Mouse (Mus musculus) left cerebral cortex, adult 8-10 months (tissue): ENCODE results near the gene Ermn. TPM values are rescaled to one million over a fixed set of nuclear protein-coding genes. Genes with fewer than 3 reads are reported as not detected.

ENCODE experiments used
- DNase-seq, 2 experiments: peaks; one replicate each; pipeline ENCODE4 v3.0.0; 2022; ENCODE audit warnings: low spot score in 2 of 2
- total RNA-seq, 4 experiments: library from RNA; stranded (reverse); gene quantifications; 2 replicates each; pipeline ENCODE4 v1.2.4; 2022

Ermn gene
- total RNA-seq, result 10 to 100 TPM; 35.1 to 43.3 (median 37.8) TPM

DNA sequence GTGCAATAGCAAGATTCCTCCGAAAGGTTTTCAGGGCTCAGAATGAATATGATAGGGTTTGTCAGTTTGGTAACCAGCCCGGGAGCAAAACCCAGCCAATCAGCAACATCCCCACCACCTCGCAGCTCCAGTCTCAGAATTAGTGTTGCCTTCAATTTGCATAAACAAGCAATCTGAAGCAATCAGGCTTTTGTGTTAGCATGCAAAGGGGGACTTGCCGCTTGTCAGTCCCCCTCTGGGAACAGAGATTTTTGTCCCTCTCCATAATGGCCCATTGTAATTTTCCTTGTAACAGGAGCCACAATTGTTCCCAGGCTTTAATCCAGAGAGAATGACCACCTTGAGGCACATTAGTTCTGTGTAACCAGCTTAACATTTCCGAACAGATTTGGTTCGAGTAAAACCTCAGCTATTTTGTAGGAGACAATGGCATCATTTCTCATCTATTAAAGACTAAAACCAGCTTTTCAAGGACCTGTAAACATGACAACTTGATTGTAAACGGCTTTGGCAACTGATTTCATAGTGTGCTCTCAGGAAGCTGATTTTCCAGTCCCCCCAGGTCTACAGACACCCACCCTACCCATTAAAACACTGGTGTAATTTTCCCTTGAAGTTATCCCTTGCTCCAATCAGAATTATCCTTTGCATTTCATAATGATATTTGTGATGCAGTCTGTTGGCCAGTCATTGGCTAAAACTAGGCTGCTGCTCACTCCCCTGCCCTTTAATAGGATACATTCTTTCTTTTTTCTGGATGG, at the start of gene Ermn:
Gene Ermn, minus strand, starts transcription at position 44 of the 761 bp plus-strand sequence.
- peak in 1 of 2 experiments; percentile 36 for DNase-seq

DNA sequence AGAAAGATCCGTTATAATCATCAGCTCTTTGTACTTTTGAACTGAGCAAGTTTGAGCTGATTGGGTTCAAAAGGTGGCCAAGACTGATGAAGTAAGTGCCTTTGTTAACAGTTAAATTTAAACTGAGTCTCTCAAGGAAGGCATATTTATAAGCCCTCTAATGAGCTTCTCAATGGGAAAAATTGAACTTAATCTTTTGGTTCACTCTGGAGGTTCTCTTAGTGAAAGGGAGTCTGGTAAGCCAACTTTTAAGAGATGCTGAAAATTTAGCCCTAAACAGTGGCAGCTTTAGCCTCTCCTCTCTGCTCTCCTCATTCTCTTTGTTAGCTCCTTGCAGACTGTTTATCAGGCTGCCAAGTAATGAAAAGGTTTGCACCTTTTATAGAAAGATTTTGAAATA, 42.2 kb upstream of the Ermn start:
- no peak for DNase-seq

DNA sequence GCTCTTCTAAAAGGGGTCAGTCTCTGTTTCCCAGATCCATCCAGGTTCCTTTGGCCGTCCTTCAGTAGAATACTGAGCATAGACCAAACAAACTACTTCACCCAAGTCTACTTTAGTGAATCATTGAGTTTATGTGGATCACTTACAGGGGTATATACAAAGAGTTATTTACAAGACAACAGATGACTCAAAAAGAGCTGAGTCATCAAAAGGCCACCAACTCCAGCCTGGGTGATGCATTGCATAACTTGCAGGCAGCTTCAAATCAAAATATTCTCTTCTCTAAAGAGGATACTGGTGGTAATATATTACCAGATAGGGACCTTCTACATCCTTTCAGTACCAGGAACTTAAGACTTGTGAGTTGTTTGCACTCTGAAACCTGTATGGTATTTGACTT, 33.8 kb upstream of the Ermn start:
- no peak for DNase-seq

DNA sequence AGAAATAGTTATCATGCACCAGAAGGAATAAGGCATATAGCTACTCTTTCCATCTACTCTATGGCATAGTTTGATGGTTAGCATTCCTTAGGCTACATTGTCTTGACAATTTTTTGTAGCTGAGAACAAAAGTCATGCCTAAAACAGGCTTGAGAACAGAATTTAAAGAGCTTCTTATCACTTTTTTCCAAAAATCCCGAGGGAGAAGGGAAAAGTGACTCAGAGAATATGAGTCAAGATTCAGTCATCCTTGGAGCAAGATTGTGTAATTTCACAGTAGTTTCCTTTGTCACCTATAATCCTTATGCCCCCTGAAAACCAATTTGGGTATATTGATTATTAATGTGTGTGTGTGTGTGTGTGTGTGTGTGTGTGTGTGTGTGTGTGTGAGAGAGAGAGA, 27.2 kb upstream of the Ermn start:
- DNase-seq, result no peak

DNA sequence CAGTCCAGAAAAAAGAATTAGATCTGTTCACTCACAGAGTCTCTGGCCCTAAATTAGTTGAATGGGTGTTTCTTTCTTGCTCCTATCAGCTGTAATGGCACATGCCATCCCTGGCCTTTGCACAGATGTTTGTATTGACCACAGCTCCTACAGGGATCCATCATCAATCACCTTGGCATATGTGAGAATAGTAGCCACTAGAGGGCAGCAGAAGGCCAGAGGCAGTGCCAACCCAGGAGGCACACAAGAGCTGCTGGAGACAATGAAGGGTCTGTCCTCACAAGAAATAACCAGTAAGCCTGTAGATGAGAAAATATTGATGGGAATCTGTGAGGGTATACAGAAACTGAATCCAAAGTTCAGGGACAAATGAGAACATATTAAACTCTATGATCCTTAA, 2.7 kb upstream of the Ermn start:
- peak; percentile 21 to 30 for DNase-seq

DNA sequence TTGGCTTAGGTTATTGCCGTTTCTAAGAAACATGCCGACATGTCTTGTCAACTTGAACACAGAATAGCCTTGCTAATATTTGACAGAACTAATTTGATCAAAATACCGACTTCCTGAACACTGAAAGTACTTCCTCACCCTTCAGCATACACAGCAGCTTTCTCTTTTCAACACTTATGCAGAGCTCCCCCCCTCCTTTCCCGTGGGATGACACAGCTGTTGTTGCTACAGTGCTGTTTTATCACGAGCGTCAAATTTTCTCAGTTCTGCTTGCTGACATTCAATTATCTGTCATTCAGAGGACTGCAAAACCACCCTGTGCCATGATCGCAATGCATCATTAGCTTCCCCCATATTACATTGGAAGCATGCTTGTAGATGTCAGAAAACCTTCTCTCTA, 10.8 kb downstream of the Ermn start:
- DNase-seq, result peak in 1 of 2 experiments; percentile 35

DNA sequence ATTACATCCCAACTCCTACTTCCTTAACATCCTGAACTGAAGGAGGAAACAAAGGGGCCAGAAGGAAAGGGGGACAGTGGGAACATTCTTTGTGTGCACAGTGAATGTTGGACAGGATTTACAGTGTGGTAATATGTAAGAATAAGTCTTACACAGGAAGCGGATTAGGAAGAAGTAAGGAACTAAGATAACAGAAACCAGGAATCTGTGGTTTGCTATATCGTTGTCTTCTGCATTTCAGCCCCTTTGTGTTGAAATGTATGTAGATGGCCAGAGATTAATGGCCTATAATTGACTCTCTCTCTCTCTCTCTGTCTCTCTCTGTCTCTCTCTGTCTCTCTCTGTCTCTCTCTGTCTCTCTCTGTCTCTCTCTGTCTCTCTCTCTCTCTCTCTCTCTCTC, 15.7 kb downstream of the Ermn start:
- DNase-seq, result no peak

DNA sequence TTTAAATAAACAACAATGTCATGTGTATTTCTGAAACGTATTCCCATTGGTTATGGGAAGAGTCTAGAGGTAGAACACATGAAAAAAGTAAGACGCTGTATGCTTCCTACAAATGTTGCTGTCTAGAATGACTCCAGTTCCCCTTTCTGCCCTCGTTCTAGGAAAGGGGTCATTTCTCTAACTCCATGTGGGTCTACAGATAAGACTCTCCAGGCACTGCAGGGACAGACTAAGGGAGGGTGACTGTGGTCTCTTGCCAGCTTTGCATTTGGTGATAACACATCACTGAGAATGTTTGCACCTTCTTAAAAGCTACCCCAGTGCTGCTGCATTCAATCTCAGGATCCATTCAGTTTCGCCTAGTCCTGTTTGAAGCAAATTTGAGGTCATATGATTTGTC, 17.0 kb downstream of the Ermn start:
- DNase-seq, result no peak

DNA sequence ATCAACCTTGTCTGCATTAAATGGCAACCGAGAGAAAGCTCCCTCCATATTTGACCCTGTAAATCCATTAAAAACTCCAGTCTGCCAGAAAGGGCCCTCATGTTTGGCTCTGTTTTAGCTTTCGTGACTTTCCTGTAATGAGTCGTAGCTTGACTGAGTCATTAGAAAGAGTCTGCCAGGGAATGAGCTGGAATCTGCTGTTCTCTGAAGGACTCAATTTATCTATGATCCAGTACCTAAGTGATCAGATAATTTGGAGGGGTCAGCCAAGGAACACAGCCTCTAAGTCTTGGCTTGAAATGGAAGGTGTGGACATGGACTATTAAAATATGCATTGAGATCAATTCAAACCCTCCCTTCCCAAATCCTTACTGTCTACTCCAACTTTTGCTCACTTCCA, 21.2 kb downstream of the Ermn start:
- no peak for DNase-seq

DNA sequence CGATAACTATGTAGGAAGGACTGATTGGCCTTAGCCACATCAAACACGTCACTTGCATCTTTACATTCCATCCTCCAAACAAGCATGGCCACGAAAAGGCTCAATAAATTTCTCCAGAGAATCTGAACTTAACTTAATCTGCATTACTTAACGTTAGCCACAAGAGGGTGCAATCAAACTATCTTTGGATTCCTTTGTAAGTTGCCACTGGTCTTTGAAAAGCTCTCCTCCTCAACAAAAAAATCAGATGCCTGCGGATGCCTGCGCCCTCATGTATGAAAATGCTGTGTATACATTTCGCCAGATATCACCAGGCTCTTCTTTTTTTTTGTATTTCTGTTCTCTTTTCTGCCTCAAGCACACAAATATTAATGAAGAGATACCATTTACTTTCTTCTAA, 23.3 kb downstream of the Ermn start:
- DNase-seq, result no peak

DNA sequence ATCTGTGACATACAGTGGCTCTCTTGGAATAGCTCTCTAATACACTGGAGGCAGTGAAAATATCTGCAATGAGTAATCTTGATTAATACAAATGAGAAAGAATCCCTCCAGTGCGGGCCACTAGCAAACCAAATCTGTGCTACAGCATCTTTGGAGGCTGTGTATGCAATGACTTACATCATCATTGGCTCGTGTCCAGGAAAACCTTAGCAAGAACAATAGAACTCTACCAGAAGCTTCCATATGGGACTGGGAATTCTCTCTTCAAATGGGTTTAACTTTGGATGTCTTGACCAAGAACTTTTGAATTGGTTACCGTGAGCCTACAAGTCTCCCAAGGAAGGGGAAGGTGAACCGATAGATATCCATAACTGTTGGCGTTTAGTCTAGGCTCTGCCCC, 25.9 kb downstream of the Ermn start:
- DNase-seq, result no peak

DNA sequence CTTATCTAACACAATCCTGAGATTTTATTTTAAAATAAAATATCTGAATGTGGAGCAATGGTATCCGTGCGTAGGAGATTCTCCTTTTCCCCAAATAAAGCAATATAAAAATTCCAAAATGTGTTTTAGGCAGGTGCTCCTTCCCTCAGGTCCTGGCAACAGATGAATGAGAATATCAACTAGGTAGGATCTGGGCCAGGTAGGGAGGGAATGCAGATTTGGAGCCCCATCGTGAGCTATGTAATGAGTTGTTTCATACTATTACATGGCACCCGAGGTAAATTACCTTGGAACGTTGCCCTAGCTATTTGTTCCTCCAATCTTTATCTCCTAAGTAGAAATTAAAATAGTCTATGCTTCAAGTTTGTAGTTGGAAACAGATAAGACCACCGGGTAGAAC, 29.1 kb downstream of the Ermn start:
- DNase-seq, result no peak

DNA sequence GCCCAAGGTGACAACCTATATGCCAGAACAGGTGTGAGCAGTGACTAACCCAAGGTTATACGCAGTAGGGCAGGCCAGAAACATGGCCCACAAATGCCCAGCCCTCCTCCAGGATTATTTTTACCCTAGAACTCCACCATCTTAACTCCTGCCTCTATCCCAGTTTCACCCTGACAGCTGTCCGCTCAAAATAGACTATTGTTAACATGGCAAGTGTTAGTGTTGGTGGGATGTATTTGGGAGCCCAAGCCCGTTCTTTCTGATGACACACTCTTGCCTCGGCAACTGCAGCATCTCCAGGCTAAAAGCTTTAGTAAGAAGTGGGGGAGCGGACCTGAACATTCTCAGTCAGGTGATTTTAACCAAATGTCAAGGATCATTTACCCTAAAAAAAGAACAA, 45.6 kb downstream of the Ermn start:
- DNase-seq, result no peak

DNA sequence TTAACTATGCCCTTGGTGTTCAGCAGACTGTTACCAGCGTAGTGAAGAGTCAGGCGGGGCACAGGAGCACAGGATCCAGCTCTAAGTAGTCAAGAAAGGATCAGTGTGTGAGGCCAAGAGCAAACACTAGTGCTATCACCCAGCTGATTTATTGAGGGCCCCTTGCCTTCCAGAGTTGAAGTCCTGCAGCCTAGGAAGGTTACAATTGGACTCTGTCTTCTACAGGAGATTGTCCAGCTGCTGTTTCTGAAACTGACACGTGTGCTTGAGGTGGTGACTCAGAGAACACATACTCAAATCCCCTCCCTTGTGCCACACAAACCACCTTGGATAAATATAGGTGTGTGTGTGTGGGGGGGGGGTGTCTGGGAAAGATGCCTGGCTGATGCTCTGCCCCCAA, 51.2 kb downstream of the Ermn start:
- no peak for DNase-seq

DNA sequence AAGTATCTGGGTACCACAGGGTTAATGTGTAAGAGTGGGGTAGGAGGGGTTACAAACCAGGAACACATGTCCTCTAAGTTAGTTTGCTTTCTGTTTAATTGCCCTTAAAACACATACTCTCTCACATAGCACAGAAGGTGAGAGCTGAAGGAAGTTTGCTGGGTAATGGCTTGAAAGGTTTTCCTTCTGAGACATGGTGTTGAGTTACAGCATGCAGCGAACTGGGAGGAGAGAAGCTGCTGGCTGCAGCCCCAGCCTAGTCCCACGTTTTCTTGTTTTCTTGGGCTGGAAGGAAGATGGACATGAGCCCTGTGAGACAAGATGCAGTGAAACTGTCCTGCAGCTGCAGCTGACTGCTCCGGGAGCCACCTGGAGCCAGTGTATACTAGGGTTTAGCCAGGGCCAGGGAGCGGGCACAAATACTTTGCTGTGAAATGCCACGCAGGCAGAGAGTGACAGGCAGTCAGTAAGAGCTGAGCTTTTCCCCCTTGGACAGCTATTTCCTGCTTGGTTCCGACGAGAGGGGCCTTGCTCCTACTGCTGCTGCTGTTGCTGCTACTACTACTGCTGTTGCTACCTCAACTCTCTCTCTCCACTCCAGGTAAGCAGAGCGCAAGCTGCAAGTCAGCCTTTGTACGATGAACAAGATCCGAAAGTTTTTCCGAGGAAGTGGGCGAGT, 54.8 kb downstream of the Ermn start, which contains the start of gene Galnt5:
Gene Galnt5, plus strand, starts transcription at position 133 of the 679 bp plus-strand sequence.
- no peak for DNase-seq

Other genes with a start within 250 kb of the Ermn start
- under 1 TPM in 1 of 4 experiments, not detected in 3; 0.08 TPM for gene Galnt5, start 55.0 kb downstream of the Ermn start, total RNA-seq
- under 1 TPM in 3 of 4 experiments, not detected in 1; 0.07 to 0.98 (median 0.93) TPM for gene Cytip, start 142.7 kb upstream of the Ermn start, total RNA-seq